Mouse (Mus musculus): ENCODE measurements around the gene Bet1l.

Gene Bet1l

GRCm38 (mm10) chr7:140828171-140828881 lies 29.1 kb downstream of the Bet1l start:
- DNase-seq = no peak

GRCm38 (mm10) chr7:140822731-140823130 lies 34.6 kb downstream of the Bet1l start:
- no peak for DNase-seq

- no peak for DNase-seq
Measured at GRCm38 (mm10) chr7:140821653-140822329, 35.6 kb downstream of the Bet1l start, which contains the start of gene Zfp941. Gene Zfp941, minus strand, starts transcription at chr7:140822178.

GRCm38 (mm10) chr7:140821305-140821652 lies 36.1 kb downstream of the Bet1l start:
- DNase-seq = no peak

GRCm38 (mm10) chr7:140820173-140820572 lies 37.2 kb downstream of the Bet1l start:
- no peak for DNase-seq

- DNase-seq = no peak
Measured at GRCm38 (mm10) chr7:140812850-140813249, 44.5 kb downstream of the Bet1l start.

GRCm38 (mm10) chr7:140811714-140812113 lies 45.7 kb downstream of the Bet1l start:
- no peak for DNase-seq

GRCm38 (mm10) chr7:140810496-140810895 lies 46.9 kb downstream of the Bet1l start:
- DNase-seq = no peak

GRCm38 (mm10) chr7:140805704-140806103 lies 51.7 kb downstream of the Bet1l start:
- DNase-seq = peak; percentile 22 to 27
